Mouse (Mus musculus): ENCODE measurements around the gene Ndufa4.
"Not testable (repeated sequence)": the region's sequence is repeated elsewhere in the genome, so short reads cannot be mapped to it uniquely, and the experiment has no call there.

Gene Ndufa4

GRCm38 (mm10) chr6:11907269-11908032 is at the start of gene Ndufa4, which contains the start of gene Phf14:
TSS of gene Ndufa4 (minus strand) at chr6:11907497.
TSS of gene Phf14 (plus strand) at chr6:11907809.
- DNase-seq (ENCODE audit: low read depth, low spot score) = peak; percentile 85

GRCm38 (mm10) chr6:11948100-11948499 is 40.8 kb upstream of the Ndufa4 start:
- DNase-seq (ENCODE audit: low read depth, low spot score) = no peak

GRCm38 (mm10) chr6:11942089-11942488 is 34.8 kb upstream of the Ndufa4 start:
- DNase-seq (ENCODE audit: low read depth, low spot score) = no peak

- no peak for DNase-seq (ENCODE audit: low read depth, low spot score)
Measured at GRCm38 (mm10) chr6:11940895-11941294, 33.6 kb upstream of the Ndufa4 start.

GRCm38 (mm10) chr6:11933403-11933802 is 26.1 kb upstream of the Ndufa4 start:
- DNase-seq (ENCODE audit: low read depth, low spot score) = no peak

- no peak for DNase-seq (ENCODE audit: low read depth, low spot score)
Measured at GRCm38 (mm10) chr6:11927485-11927884, 20.2 kb upstream of the Ndufa4 start.

GRCm38 (mm10) chr6:11926082-11926595 is 18.8 kb upstream of the Ndufa4 start:
- peak; percentile 22 for DNase-seq (ENCODE audit: low read depth, low spot score)

GRCm38 (mm10) chr6:11925496-11926041 is 18.3 kb upstream of the Ndufa4 start:
- peak; percentile 72 for DNase-seq (ENCODE audit: low read depth, low spot score)

- DNase-seq (ENCODE audit: low read depth, low spot score) = no peak
Measured at GRCm38 (mm10) chr6:11908170-11908569, 873 bp upstream of the Ndufa4 start.

GRCm38 (mm10) chr6:11906890-11907268 is 418 bp downstream of the Ndufa4 start:
- DNase-seq (ENCODE audit: low read depth, low spot score) = peak; percentile 37

- no peak for DNase-seq (ENCODE audit: low read depth, low spot score)
Measured at GRCm38 (mm10) chr6:11900809-11901310, 6.4 kb downstream of the Ndufa4 start.

- DNase-seq (ENCODE audit: low read depth, low spot score) = not testable (repeated sequence)
Measured at GRCm38 (mm10) chr6:11875364-11875763, 31.9 kb downstream of the Ndufa4 start.

Measured in c-Kit-negative CD71-positive TER-119-positive erythroid progenitor cells, embryonic 14.5 days (primary cell).